Mouse (Mus musculus): Measurements from ENCODE around the gene Dnajb13. TPM values are rescaled to one million over a fixed set of nuclear protein-coding genes. Genes with fewer than 3 reads are reported as not detected.

The Dnajb13 gene
- total RNA-seq, 2 experiments from 2014 or later = 0.05 TPM; not detected in 1

DNA sequence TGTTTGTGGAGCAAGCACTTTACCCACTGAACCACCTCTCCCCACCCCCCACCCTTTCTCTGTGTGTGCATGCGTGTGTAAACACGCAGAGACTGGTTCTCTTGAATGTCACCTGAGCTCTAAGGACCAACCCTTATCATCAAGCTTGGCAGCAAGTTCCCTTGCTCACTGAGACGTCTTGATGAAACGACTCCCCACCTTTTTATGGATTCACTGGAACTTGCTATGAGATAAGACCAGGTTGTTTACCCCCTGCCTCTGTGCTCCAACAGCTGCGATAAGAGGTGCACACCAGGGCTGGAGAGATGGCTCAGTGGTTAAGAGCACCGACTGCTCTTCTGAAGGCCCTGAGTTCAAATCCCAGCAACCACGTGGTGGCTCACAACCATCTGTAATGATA, 5.4 kb upstream of the Dnajb13 start:
- 0 out of 2 replicates have a peak, but pooled peaks have one; percentile 38 for ATAC-seq (replicated peaks; ENCODE audit: low FRiP score, low TSS enrichment, poor library complexity, severe bottlenecking)

DNA sequence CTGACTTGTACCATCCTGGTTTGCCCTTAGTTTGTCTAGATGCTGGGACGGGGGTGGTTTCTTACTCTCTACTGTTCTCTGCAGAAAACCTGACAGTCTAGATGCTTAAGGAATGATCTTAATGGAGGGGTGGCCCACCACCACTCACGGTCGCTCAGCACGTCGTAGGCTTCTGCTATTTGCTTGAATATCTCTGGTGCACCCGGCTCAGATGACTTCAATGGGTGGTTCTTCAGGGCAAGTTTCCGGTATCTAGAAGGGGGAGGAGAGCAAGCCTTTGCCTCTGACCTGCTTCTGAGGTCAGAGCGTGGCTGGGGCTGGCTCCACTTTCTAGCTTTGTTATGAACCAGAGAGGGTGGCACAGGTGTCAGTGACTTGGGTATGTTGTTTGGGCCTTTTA, 3.2 kb downstream of the Dnajb13 start:
- ATAC-seq (replicated peaks; ENCODE audit: low FRiP score, low TSS enrichment, poor library complexity, severe bottlenecking) = no peak

- no peak for ATAC-seq (replicated peaks; ENCODE audit: low FRiP score, low TSS enrichment, poor library complexity, severe bottlenecking)
Measured at GRCm38 (mm10) chr7:100508670-100509069, 6.1 kb downstream of the Dnajb13 start.

- no peak for ATAC-seq (replicated peaks; ENCODE audit: low FRiP score, low TSS enrichment, poor library complexity, severe bottlenecking)
Measured at GRCm38 (mm10) chr7:100506494-100506893, 8.3 kb downstream of the Dnajb13 start.

- ATAC-seq (replicated peaks; ENCODE audit: low FRiP score, low TSS enrichment, poor library complexity, severe bottlenecking) = no peak
Measured at GRCm38 (mm10) chr7:100504740-100505487, 9.8 kb downstream of the Dnajb13 start.

DNA sequence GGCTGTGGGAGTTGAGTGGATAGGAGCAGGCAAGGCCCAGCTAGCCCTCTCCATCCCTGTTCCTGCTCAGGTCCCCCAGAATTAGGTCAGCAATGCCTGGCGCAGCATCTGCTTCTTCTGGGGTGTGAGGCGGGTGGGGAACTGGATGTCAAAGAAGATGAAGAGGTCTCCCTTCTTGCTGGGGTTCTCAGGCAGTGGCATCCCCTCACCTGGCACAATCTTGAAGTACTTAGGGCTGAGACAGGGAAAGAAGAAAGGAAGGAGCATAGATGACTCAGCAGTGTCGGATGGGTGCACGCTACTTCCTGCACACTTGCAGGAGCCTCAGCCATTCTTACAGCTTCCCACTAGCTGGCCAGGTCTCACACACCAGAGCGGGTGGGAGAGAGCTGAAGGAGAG, 11.7 kb downstream of the Dnajb13 start:
- 0 out of 2 replicates have a peak, but pooled peaks have one; percentile 4 for ATAC-seq (replicated peaks; ENCODE audit: low FRiP score, low TSS enrichment, poor library complexity, severe bottlenecking)

DNA sequence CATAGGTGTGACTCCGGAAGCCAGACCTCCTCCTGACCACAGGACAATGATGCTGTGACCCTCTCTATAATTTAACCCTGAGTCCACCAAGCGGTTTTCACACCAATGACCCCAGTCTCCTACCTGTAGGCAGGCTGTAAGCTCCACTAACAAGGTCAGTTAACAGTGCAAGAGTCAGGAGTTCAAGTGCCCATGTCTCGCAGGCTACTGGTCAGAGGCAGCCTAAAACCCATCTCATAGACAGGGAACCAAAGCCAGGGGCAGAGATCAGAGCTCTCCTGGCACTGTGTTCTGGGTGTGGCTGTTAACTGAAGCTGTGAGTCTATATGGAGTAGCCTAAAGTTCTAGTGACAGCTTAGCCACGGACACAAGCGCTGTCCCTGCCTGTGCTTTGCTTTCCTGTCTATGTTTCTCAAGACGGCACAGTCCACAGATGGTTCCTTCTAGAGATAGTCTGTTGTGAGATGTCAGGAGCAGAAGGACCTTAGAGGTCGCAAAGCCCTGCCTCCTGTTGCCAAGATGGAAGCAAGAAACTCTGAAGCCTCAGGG, 12.3 kb downstream of the Dnajb13 start:
- peak; percentile 11; the same call in 1 of the 2 replicates for ATAC-seq (replicated peaks; ENCODE audit: low FRiP score, low TSS enrichment, poor library complexity, severe bottlenecking)

- no peak for ATAC-seq (replicated peaks; ENCODE audit: low FRiP score, low TSS enrichment, poor library complexity, severe bottlenecking)
Measured at GRCm38 (mm10) chr7:100501844-100502373, 12.9 kb downstream of the Dnajb13 start.

- ATAC-seq (replicated peaks; ENCODE audit: low FRiP score, low TSS enrichment, poor library complexity, severe bottlenecking) = no peak
Measured at GRCm38 (mm10) chr7:100501027-100501843, 13.5 kb downstream of the Dnajb13 start.

DNA sequence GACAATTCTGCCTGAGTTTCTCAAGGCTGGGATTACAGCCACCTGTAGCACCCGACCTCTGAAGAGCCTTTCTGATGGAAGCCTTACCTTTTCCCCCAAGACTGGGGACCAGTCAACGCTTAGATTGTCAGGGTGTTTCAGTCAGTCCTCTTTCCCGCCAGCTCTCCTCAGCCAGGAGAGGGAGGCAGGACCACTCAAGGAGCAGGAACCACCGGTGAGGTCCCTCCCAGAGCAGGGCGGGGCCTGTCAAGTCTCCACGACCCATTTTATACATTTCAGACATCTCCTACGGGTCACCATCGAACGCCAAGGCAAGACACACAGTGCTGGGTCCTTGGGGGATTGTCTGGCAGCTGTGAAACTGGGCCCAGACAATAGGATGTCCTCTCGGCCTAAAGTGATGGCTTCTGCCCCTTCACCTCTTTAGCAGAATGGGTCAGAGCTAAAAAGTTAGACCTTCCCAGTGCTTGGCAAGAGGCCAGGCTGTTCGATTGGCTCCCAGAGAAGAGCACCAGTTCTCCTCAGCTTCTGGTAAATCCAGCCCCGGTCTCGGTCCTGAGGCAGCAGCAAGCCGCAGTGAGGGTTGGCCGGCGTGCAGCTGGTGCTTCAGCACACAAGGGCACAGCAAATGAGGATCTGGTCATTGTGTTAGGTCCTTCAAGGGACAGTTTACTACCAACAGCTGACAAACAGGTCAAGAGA, 14.3 kb downstream of the Dnajb13 start:
- ATAC-seq (replicated peaks; ENCODE audit: low FRiP score, low TSS enrichment, poor library complexity, severe bottlenecking) = no peak

DNA sequence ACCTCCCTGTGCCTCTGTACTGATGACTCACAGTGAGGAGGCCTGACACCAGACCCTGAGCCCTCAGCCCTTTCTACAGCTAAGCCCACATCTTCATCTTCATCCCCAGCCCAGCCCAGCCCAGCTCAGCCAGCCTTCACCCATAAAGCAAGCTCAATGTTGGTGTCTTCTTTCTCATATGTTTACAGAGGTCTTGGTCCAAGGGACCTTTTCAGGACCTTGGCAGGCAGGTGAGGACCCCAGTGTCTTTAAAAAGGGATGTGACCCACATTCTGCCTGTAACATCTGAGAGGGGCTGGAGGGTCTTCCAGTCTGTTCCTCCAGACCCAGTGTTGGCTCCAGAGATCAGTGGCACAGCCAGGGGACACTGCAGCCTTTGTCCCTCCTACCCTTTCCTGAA, 15.3 kb downstream of the Dnajb13 start:
- ATAC-seq (replicated peaks; ENCODE audit: low FRiP score, low TSS enrichment, poor library complexity, severe bottlenecking) = no peak

GRCm38 (mm10) chr7:100497982-100498381, 16.8 kb downstream of the Dnajb13 start:
- no peak for ATAC-seq (replicated peaks; ENCODE audit: low FRiP score, low TSS enrichment, poor library complexity, severe bottlenecking)

- no peak for ATAC-seq (replicated peaks; ENCODE audit: low FRiP score, low TSS enrichment, poor library complexity, severe bottlenecking)
Measured at GRCm38 (mm10) chr7:100497402-100497801, 17.4 kb downstream of the Dnajb13 start.

DNA sequence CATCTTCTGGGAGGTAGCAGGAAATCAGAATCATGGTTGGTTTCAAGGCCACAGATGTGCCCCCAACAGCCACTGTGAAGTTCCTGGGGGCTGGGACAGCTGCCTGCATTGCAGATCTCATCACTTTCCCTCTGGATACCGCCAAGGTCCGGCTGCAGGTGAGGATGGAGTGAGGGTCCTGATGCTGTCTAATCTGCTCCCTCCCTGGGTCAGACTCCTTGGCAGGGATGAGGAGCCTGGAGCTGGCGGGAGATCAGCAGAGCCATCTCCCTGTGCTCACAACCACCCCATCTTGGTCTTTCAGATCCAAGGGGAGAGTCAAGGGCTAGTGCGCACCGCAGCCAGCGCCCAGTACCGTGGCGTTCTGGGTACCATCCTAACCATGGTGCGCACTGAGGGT, 18.0 kb downstream of the Dnajb13 start:
- no peak for ATAC-seq (replicated peaks; ENCODE audit: low FRiP score, low TSS enrichment, poor library complexity, severe bottlenecking)

- no peak for ATAC-seq (replicated peaks; ENCODE audit: low FRiP score, low TSS enrichment, poor library complexity, severe bottlenecking)
Measured at GRCm38 (mm10) chr7:100496371-100496770, 18.4 kb downstream of the Dnajb13 start.

DNA sequence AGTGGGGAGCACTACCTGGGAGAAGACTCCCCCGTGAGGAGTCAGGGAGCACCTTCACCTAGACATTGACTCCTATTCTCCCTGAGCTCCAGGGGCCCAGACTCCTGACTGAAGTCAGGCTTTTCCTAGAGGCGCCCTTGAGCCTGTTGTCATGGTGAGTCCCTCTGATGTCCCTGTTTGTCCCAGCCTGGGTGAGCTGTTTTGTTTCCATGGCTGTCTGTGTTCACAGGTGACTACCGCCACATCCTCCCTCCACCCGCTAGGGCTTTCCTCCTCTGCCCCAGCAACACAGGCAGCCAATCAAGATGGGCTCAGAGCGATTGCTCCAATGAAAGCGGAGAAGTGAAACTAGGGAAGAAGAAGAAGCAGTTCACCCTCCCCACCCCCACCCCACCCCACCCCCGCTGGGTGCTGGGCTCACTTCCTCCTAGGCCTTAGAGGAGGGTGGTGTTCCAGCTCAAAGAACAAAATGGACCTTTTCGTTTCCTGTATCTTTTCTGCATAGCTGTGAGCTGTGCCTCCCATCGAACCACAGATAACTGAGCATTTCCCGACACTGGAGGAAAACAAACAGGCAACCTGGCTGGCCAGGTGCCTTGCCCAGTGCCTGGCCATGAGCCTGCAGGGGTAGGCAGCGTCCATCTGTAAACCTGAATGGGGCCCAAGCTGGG, 19.0 kb downstream of the Dnajb13 start:
- peak; percentile 49 for ATAC-seq (replicated peaks; ENCODE audit: low FRiP score, low TSS enrichment, poor library complexity, severe bottlenecking)

DNA sequence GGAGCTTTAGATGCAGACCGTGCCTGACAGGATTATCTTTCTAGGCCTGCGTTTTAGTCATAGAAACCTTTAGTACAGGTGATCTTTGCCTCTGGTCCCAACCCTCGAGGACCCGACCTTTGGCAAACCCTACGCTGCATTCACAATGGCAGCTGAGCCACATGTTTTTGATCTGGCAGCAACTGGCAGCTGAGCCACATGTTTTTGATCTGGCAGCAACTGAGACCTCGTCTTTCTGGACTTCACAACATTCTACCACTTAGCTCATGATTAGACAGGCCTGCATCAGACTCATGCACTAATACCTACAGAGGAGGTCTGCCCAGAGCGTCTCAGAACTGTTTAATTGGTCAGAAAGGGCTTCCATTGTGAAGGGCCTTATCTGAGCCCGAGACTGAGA, 19.7 kb downstream of the Dnajb13 start:
- ATAC-seq (replicated peaks; ENCODE audit: low FRiP score, low TSS enrichment, poor library complexity, severe bottlenecking) = no peak

GRCm38 (mm10) chr7:100494415-100494831, 20.3 kb downstream of the Dnajb13 start:
- ATAC-seq (replicated peaks; ENCODE audit: low FRiP score, low TSS enrichment, poor library complexity, severe bottlenecking) = no peak

All from megakaryocyte-erythroid progenitor cell, adult 5-6 weeks (primary cell).